Mouse (Mus musculus): ENCODE measurements around the gene Gm42791.

- TF ChIP-seq CTCF (IDR thresholded peaks at IDR 0.05; ENCODE audit: control insufficient read depth, insufficient read depth, insufficient replicate concordance, low read depth, low read length) (no peak), POLR2A (IDR thresholded peaks at IDR 0.05; ENCODE audit: control insufficient read depth, low read depth, low read length) (no peak)
Measured at GRCm38 (mm10) chr5:149003137-149003536, 8.2 kb upstream of the Gm42791 start.

Measured in testis, adult 2 months (tissue).